Mouse (Mus musculus) neural tube, embryonic 13.5 days (tissue): ENCODE results near the gene Arsa. TPM values are rescaled to one million over a fixed set of nuclear protein-coding genes. Genes with fewer than 3 reads are reported as not detected.
A peak's percentile ranks its signal among the peaks of the same experiment; 100 is the strongest.

ENCODE experiments used
- ATAC-seq: fragments of 200-750 bp; cut with Nextera tagmentation; 2 replicates; pipeline ENCODE4 v1.8.0; 2017; ENCODE audit warnings: low read depth, mild to moderate bottlenecking, moderate TSS enrichment, moderate library complexity
- H3K27ac ChIP-seq: fragments of 300-500 bp; sonication (generic); replicated peaks from 2 replicates; pipeline ENCODE4 v1.5.1; 2015; ENCODE audit warnings: moderate library complexity, mild to moderate bottlenecking, inconsistent platforms
- H3K27me3 ChIP-seq: fragments of 300-500 bp; sonication (generic); 2 replicates; pipeline ENCODE4 v1.6.1; 2015; ENCODE audit warnings: mild to moderate bottlenecking, inconsistent platforms
- H3K36me3 ChIP-seq: fragments of 300-500 bp; sonication (generic); 2 replicates; pipeline ENCODE4 v1.6.1; 2015; ENCODE audit warnings: mild to moderate bottlenecking, inconsistent platforms
- H3K4me1 ChIP-seq: fragments of 300-500 bp; sonication (generic); replicated peaks from 2 replicates; pipeline ENCODE4 v1.6.1; 2015; ENCODE audit warnings: inconsistent platforms
- H3K4me2 ChIP-seq: fragments of 300-500 bp; sonication (generic); 2 replicates; pipeline ENCODE4 v1.6.1; 2015; ENCODE audit warnings: inconsistent platforms, mild to moderate bottlenecking, moderate library complexity
- H3K4me3 ChIP-seq: fragments of 300-500 bp; sonication (generic); 2 replicates; pipeline ENCODE4 v1.5.1; 2015; ENCODE audit warnings: mild to moderate bottlenecking, inconsistent platforms
- H3K9ac ChIP-seq: fragments of 300-500 bp; sonication (generic); 2 replicates; pipeline ENCODE4 v1.6.1; 2015; ENCODE audit warnings: moderate library complexity, mild to moderate bottlenecking, inconsistent platforms
- H3K9me3 ChIP-seq: fragments of 300-500 bp; sonication (generic); 2 replicates; pipeline ENCODE4 v1.6.1; 2016; ENCODE audit warnings: inconsistent platforms
- WGBS: fragments of 180-500 bp; shearing (Covaris S2); methylation state at CpG from one replicate; pipeline ENCODE4 v1.1.7; 2015; 5-methylcytosine and 5-hydroxymethylcytosine counted together
- polyA plus RNA-seq: library from polyadenylated mRNA; unstranded; fragments of >200 nt; fragmentation: Nextera tagmentation; extraction: Ambion mirVana; gene quantifications from 2 replicates; pipeline ENCODE4 v1.2.1, GENCODE M21; 2015

Arsa gene
- 18.4 and 19.1 TPM in 2 replicates for polyA plus RNA-seq

GRCm38 (mm10) chr15:89477091-89477491, at the start of gene Arsa:
TSS of gene Arsa (minus strand) at chr15:89477425.
- H3K4me1 ChIP-seq: peaks cover 21% of the 10 kb centered on the region
- peak within 1 kb of the TSS; percentile 75 for H3K27ac ChIP-seq

GRCm38 (mm10) chr15:89526776-89527325, 49.6 kb upstream of the Arsa start:
- H3K9me3 ChIP-seq: no peaks in the 10 kb centered on the region
- ATAC-seq: no peak
- no peak overlapping the region for H3K4me3 ChIP-seq
- H3K27me3 ChIP-seq: peaks cover 38% of the 10 kb centered on the region
- no peak overlapping the region for H3K4me2 ChIP-seq
- H3K4me1 ChIP-seq: peaks cover 20% of the 10 kb centered on the region
- WGBS: 92% methylated on average over 19 of the region's 19 CpGs
- 0 out of 2 replicates have a peak, but pooled peaks cover 9% of the 10 kb centered on the region for H3K36me3 ChIP-seq
- no peak overlapping the region for H3K27ac ChIP-seq
- H3K9ac ChIP-seq: no peak overlapping the region

More at GRCm38 (mm10) chr15:89477091-89477491, at the start of gene Arsa:
- ATAC-seq: no peak
- Histone ChIP-seq H3K4me2 (peak within 1 kb of the TSS; percentile 90), H3K9me3 (no peaks in the 10 kb centered on the region), H3K9ac (peak within 1 kb of the TSS; percentile 74), H3K36me3 (no peaks in the 10 kb centered on the region), H3K4me3 (peak within 1 kb of the TSS; percentile 61), H3K27me3 (no peaks in the 10 kb centered on the region)
- 33% methylated on average over 9 of the region's 9 CpGs for WGBS

- peaks cover 18% of the 10 kb centered on the region; the same call in 1 of the 2 replicates for H3K36me3 ChIP-seq
- ATAC-seq: no peak
- H3K27me3 ChIP-seq: peaks cover 48% of the 10 kb centered on the region
- H3K9me3 ChIP-seq: no peaks in the 10 kb centered on the region
- H3K4me2 ChIP-seq: no peak overlapping the region
- H3K9ac ChIP-seq: no peak overlapping the region
- peaks cover 19% of the 10 kb centered on the region for H3K4me1 ChIP-seq
- no peak overlapping the region for H3K27ac ChIP-seq
- H3K4me3 ChIP-seq: no peak overlapping the region
- 77% methylated on average over 7 of the region's 7 CpGs for WGBS
Observed at GRCm38 (mm10) chr15:89525896-89526295, 48.7 kb upstream of the Arsa start.

- H3K27me3 ChIP-seq: peaks cover 48% of the 10 kb centered on the region
- no peak overlapping the region for H3K4me2 ChIP-seq
- H3K27ac ChIP-seq: no peak overlapping the region
- H3K9me3 ChIP-seq: no peaks in the 10 kb centered on the region
- WGBS: 88% methylated on average over 8 of the region's 8 CpGs
- H3K4me3 ChIP-seq: no peak overlapping the region
- ATAC-seq: no peak
- no peak overlapping the region for H3K9ac ChIP-seq
- H3K36me3 ChIP-seq: peaks cover 18% of the 10 kb centered on the region; the same call in 1 of the 2 replicates
- H3K4me1 ChIP-seq: peaks cover 19% of the 10 kb centered on the region
Observed at GRCm38 (mm10) chr15:89525464-89525863, 48.2 kb upstream of the Arsa start.

GRCm38 (mm10) chr15:89524611-89525415, 47.6 kb upstream of the Arsa start:
- no peak for ATAC-seq
- 65% methylated on average over 8 of the region's 8 CpGs for WGBS

GRCm38 (mm10) chr15:89524001-89524571, 46.9 kb upstream of the Arsa start:
- no peak for ATAC-seq
- Histone ChIP-seq H3K4me3 (peak overlapping the region; percentile 60), H3K4me1 (peaks cover 16% of the 10 kb centered on the region), H3K36me3 (peaks cover 18% of the 10 kb centered on the region; the same call in 1 of the 2 replicates), H3K27ac (no peak overlapping the region), H3K9me3 (no peaks in the 10 kb centered on the region), H3K4me2 (peak overlapping the region; percentile 90), H3K9ac (peak overlapping the region; percentile 72), H3K27me3 (peaks cover 48% of the 10 kb centered on the region)
- 13% methylated on average over 31 of the region's 52 CpGs for WGBS

More at GRCm38 (mm10) chr15:89524611-89525415, 47.6 kb upstream of the Arsa start:
- no peak overlapping the region for H3K27ac ChIP-seq
- H3K4me2 ChIP-seq: peak overlapping the region; percentile 90
- H3K9me3 ChIP-seq: no peaks in the 10 kb centered on the region
- H3K4me3 ChIP-seq: peak overlapping the region; percentile 60
- peaks cover 18% of the 10 kb centered on the region; the same call in 1 of the 2 replicates for H3K36me3 ChIP-seq
- peak overlapping the region; percentile 72; the same call in 1 of the 2 replicates for H3K9ac ChIP-seq
- peaks cover 16% of the 10 kb centered on the region for H3K4me1 ChIP-seq
- peaks cover 48% of the 10 kb centered on the region for H3K27me3 ChIP-seq

GRCm38 (mm10) chr15:89523283-89523832, 46.1 kb upstream of the Arsa start:
- 9% methylated on average over 25 of the region's 47 CpGs for WGBS
- Histone ChIP-seq H3K4me1 (peaks cover 16% of the 10 kb centered on the region), H3K4me3 (peak overlapping the region; percentile 60), H3K27ac (no peak overlapping the region), H3K27me3 (peaks cover 48% of the 10 kb centered on the region), H3K9me3 (no peaks in the 10 kb centered on the region), H3K4me2 (peak overlapping the region; percentile 90), H3K9ac (peak overlapping the region; percentile 72), H3K36me3 (peaks cover 19% of the 10 kb centered on the region; the same call in 1 of the 2 replicates)
- ATAC-seq: 0 out of 2 replicates have a peak, but pooled peaks have one; percentile 17

- no peak overlapping the region for H3K27ac ChIP-seq
- H3K27me3 ChIP-seq: peaks cover 48% of the 10 kb centered on the region
- peak overlapping the region; percentile 60 for H3K4me3 ChIP-seq
- H3K9me3 ChIP-seq: no peaks in the 10 kb centered on the region
- peak overlapping the region; percentile 90 for H3K4me2 ChIP-seq
- peak overlapping the region; percentile 72; the same call in 1 of the 2 replicates for H3K9ac ChIP-seq
- WGBS: 89% methylated on average over 10 of the region's 10 CpGs
- ATAC-seq: no peak
- H3K36me3 ChIP-seq: peaks cover 21% of the 10 kb centered on the region; the same call in 1 of the 2 replicates
- H3K4me1 ChIP-seq: peaks cover 16% of the 10 kb centered on the region
Observed at GRCm38 (mm10) chr15:89522566-89523282, 45.5 kb upstream of the Arsa start.

- H3K27ac ChIP-seq: no peak overlapping the region
- H3K9me3 ChIP-seq: no peaks in the 10 kb centered on the region
- 64% methylated on average over 7 of the region's 7 CpGs for WGBS
- H3K4me1 ChIP-seq: peaks cover 16% of the 10 kb centered on the region
- H3K27me3 ChIP-seq: peaks cover 48% of the 10 kb centered on the region
- no peak overlapping the region for H3K9ac ChIP-seq
- no peak for ATAC-seq
- no peak overlapping the region for H3K4me3 ChIP-seq
- H3K36me3 ChIP-seq: peaks cover 21% of the 10 kb centered on the region; the same call in 1 of the 2 replicates
- no peak overlapping the region for H3K4me2 ChIP-seq
Observed at GRCm38 (mm10) chr15:89521951-89522350, 44.7 kb upstream of the Arsa start.

- Histone ChIP-seq H3K4me3 (no peak overlapping the region), H3K9me3 (no peaks in the 10 kb centered on the region), H3K27me3 (no peaks in the 10 kb centered on the region), H3K36me3 (peaks cover 7% of the 10 kb centered on the region), H3K4me2 (no peak overlapping the region), H3K4me1 (no peaks in the 10 kb centered on the region), H3K27ac (no peak overlapping the region), H3K9ac (no peak overlapping the region)
- no peak for ATAC-seq
- 80% methylated on average over 4 of the region's 4 CpGs for WGBS
Observed at GRCm38 (mm10) chr15:89512679-89513078, 35.5 kb upstream of the Arsa start.

- H3K27me3 ChIP-seq: no peaks in the 10 kb centered on the region
- H3K4me1 ChIP-seq: no peaks in the 10 kb centered on the region
- no peaks in the 10 kb centered on the region for H3K9me3 ChIP-seq
- no peak overlapping the region for H3K27ac ChIP-seq
- no peak overlapping the region for H3K9ac ChIP-seq
- ATAC-seq: no peak
- H3K4me3 ChIP-seq: no peak overlapping the region
- WGBS: 92% methylated on average over 8 of the region's 8 CpGs
- H3K36me3 ChIP-seq: peaks cover 50% of the 10 kb centered on the region
- no peak overlapping the region for H3K4me2 ChIP-seq
Observed at GRCm38 (mm10) chr15:89507751-89508150, 30.5 kb upstream of the Arsa start.
